13 mouse cellular contexts compared by ENCODE assay signal in the genomic region with DNA sequence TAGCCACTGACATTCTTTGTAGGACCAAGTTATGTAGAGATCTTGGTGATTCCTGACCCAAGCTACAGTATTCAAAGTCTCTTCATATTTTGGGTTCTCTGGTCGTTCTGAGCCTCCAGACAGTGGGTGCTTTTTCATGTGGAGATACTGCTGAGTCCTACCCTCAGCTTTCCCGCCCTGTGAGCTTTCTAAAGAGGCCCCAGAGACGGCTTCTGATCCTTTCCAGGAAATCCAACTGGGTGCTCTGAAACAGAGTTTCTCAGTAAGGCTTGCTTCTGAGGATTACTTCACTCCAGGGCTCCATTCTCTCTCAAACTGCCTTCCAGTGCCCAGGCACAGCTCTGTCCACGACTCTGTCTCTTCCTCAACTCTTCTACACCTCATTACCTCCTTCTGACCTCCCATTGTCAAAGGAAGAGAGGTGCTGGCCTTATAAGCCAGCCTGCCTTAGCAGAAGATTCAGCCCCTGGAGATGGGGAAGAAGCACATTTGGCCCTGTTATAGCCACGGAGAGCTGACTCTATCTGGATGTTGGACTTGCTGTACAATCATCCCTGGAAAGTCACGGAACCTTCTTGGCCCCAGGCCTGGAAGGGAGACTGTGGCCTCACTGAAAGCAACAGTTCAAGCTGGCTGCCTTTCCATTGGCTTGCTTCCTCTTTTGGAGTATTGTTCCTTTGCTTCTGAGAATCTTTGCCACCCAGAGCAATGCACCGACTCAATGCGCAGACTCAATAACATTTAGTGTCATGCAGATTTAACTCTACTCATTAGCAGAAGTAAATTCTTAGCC.
DNase-seq lines count a peak whose midpoint lies in the region; ATAC-seq lines count a peak whose summit lies in the region.
"Had no signal": no experiment of that assay in that cellular context is flagged by ENCODE, and none has a peak within 500 bp of the region (broad histone marks: within the 10 kb centered on the region; RNA-seq: fewer than 3 reads in every experiment).

No protein-coding gene starts in this region.

- H3K4me1 ChIP-seq in kidney, embryonic 15.5 days = no peaks in the 10 kb centered on the region
- H3K4me1 ChIP-seq in liver, embryonic 12.5 days = peaks cover 32% of the 10 kb centered on the region
- H3K4me1 ChIP-seq in intestine, embryonic 16.5 days (ENCODE audit: control insufficient read depth, insufficient read depth, low read length) = no peaks in the 10 kb centered on the region
- no peaks in the 10 kb centered on the region for H3K4me1 ChIP-seq in forebrain, embryonic 11.5 days (replicated peaks; ENCODE audit: control insufficient read depth, insufficient read depth, low read length)
- H3K4me1 ChIP-seq: forebrain, embryonic 12.5 days; hindbrain, embryonic 12.5 days; limb, embryonic 15.5 days had no signal

- no peak overlapping the region for H3K4me3 ChIP-seq in kidney, embryonic 15.5 days (replicated peaks)
- no peak overlapping the region for H3K4me3 ChIP-seq in liver, embryonic 12.5 days
- H3K4me3 ChIP-seq in intestine, embryonic 16.5 days (ENCODE audit: low read length) = no peak overlapping the region
- H3K4me3 ChIP-seq in forebrain, embryonic 11.5 days (ENCODE audit: low read depth, low read length) = no peak overlapping the region
- H3K4me3 ChIP-seq: forebrain, embryonic 12.5 days; hindbrain, embryonic 12.5 days; limb, embryonic 15.5 days had no signal

- peak; percentile 29 for DNase-seq in kidney, adult 9 months
- DNase-seq in adipocyte (ENCODE audit: low spot score) = peak; percentile 83
- peak; percentile 83 to 84 for DNase-seq in heart, adult 18-20 months
- DNase-seq in forebrain, embryonic 11.5 days (ENCODE audit: low spot score) = no peak
- DNase-seq in left cerebral cortex, postnatal 25 days (ENCODE audit: low spot score in 2 of 2) = no peak
- DNase-seq: right cerebral cortex, postnatal 4 days had no signal

- H3K27me3 ChIP-seq in kidney, embryonic 15.5 days = no peaks in the 10 kb centered on the region
- no peaks in the 10 kb centered on the region for H3K27me3 ChIP-seq in liver, embryonic 12.5 days (replicated peaks)
- H3K27me3 ChIP-seq in intestine, embryonic 16.5 days (replicated peaks; ENCODE audit: control insufficient read depth, insufficient read depth, low read length) = no peaks in the 10 kb centered on the region
- no peaks in the 10 kb centered on the region for H3K27me3 ChIP-seq in forebrain, embryonic 11.5 days (ENCODE audit: control insufficient read depth, insufficient read depth, low read length)
- H3K27me3 ChIP-seq: forebrain, embryonic 12.5 days; hindbrain, embryonic 12.5 days; limb, embryonic 15.5 days had no signal

- H3K36me3 ChIP-seq in kidney, embryonic 15.5 days = no peaks in the 10 kb centered on the region
- H3K36me3 ChIP-seq in liver, embryonic 12.5 days = peaks cover 13% of the 10 kb centered on the region; the same call in 1 of the 2 replicates
- no peaks in the 10 kb centered on the region for H3K36me3 ChIP-seq in intestine, embryonic 16.5 days (ENCODE audit: control insufficient read depth, insufficient read depth, low read length)
- no peaks in the 10 kb centered on the region for H3K36me3 ChIP-seq in forebrain, embryonic 11.5 days (ENCODE audit: control insufficient read depth, insufficient read depth, low read length)
- H3K36me3 ChIP-seq: forebrain, embryonic 12.5 days; hindbrain, embryonic 12.5 days; limb, embryonic 15.5 days had no signal

- H3K9me3 ChIP-seq in kidney, embryonic 15.5 days (replicated peaks) = no peaks in the 10 kb centered on the region
- H3K9me3 ChIP-seq in liver, embryonic 12.5 days (replicated peaks) = no peaks in the 10 kb centered on the region
- H3K9me3 ChIP-seq in intestine, embryonic 16.5 days (ENCODE audit: control insufficient read depth, low read length) = no peaks in the 10 kb centered on the region
- H3K9me3 ChIP-seq in forebrain, embryonic 11.5 days (ENCODE audit: control insufficient read depth, low read length) = no peaks in the 10 kb centered on the region
- H3K9me3 ChIP-seq: forebrain, embryonic 12.5 days; hindbrain, embryonic 12.5 days; limb, embryonic 15.5 days had no signal

- H3K9ac ChIP-seq in kidney, embryonic 15.5 days = no peak overlapping the region
- H3K9ac ChIP-seq in liver, embryonic 12.5 days = peak overlapping the region; percentile 32; the same call in 1 of the 2 replicates
- no peak overlapping the region for H3K9ac ChIP-seq in intestine, embryonic 16.5 days (ENCODE audit: low read depth, low read length)
- no peak overlapping the region for H3K9ac ChIP-seq in forebrain, embryonic 11.5 days (ENCODE audit: low read length)
- H3K9ac ChIP-seq: forebrain, embryonic 12.5 days; hindbrain, embryonic 12.5 days; limb, embryonic 15.5 days had no signal

- intact Hi-C loops in left cerebral cortex, postnatal 25 days (cut with DNase I) = no loop called here

- ATAC-seq in kidney, embryonic 15.5 days (replicated peaks; ENCODE audit: low FRiP score) = no peak
- ATAC-seq in liver, embryonic 12.5 days = peak; percentile 88
- no peak for ATAC-seq in intestine, embryonic 16.5 days
- ATAC-seq in forebrain, embryonic 11.5 days (replicated peaks; ENCODE audit: low FRiP score) = no peak
- ATAC-seq: activated CD4-positive, CD25-positive, alpha-beta regulatory T cell, adult 4 months had no signal

- WGBS in kidney, embryonic 15.5 days = 80% methylated on average over 8 of the region's 8 CpGs
- 61% methylated on average over 8 of the region's 8 CpGs for WGBS in liver, embryonic 12.5 days (ENCODE audit: insufficient replicate concordance)
- 82% methylated on average over 8 of the region's 8 CpGs for WGBS in intestine, embryonic 16.5 days
- 79% methylated on average over 8 of the region's 8 CpGs for WGBS in forebrain, embryonic 11.5 days

- H3K27ac ChIP-seq in kidney, embryonic 15.5 days = no peak overlapping the region
- H3K27ac ChIP-seq in liver, embryonic 12.5 days = peak overlapping the region; percentile 72
- H3K27ac ChIP-seq in intestine, embryonic 16.5 days (ENCODE audit: low read length) = no peak overlapping the region
- no peak overlapping the region for H3K27ac ChIP-seq in forebrain, embryonic 11.5 days (ENCODE audit: low read depth, low read length)
- H3K27ac ChIP-seq: forebrain, embryonic 12.5 days; hindbrain, embryonic 12.5 days; limb, embryonic 15.5 days had no signal

- H3K4me2 ChIP-seq in kidney, embryonic 15.5 days = no peak overlapping the region
- peak overlapping the region; percentile 24 for H3K4me2 ChIP-seq in liver, embryonic 12.5 days
- no peak overlapping the region for H3K4me2 ChIP-seq in intestine, embryonic 16.5 days (ENCODE audit: low read depth, low read length)
- H3K4me2 ChIP-seq in forebrain, embryonic 11.5 days (ENCODE audit: low read depth, low read length, severe bottlenecking) = no peak overlapping the region
- H3K4me2 ChIP-seq: forebrain, embryonic 12.5 days; hindbrain, embryonic 12.5 days; limb, embryonic 15.5 days had no signal

Comparison
In these comparisons a context has a peak if more than half of its experiments do, and no peak if none do; other contexts are left out.
1. DNase-seq: peak in kidney, adult 9 months (single experiment), adipocyte (single experiment) and heart, adult 18-20 months (2 of 2); none in forebrain, embryonic 11.5 days (single experiment) and left cerebral cortex, postnatal 25 days (0 of 2).